Mouse (Mus musculus) stomach, embryonic 14.5 days (tissue): Measurements from ENCODE around the gene Cela3b. TPM values are rescaled to one million over a fixed set of nuclear protein-coding genes. Genes with fewer than 3 reads are reported as not detected.
A peak's percentile ranks its signal among the peaks of the same experiment; 100 is the strongest.

ENCODE experiments used
- ATAC-seq: fragments of 200-750 bp; cut with Nextera tagmentation; 2 replicates; pipeline ENCODE4 v1.8.0; 2017; ENCODE audit warnings: low read depth, moderate TSS enrichment; ENCODE audit not compliant: insufficient number of reproducible peaks, insufficient read depth, low FRiP score
- H3K27ac ChIP-seq: fragments of 300-500 bp; sonication (generic); 2 replicates; pipeline ENCODE4 v1.5.1; 2014; ENCODE audit warnings: mild to moderate bottlenecking, low read length, moderate library complexity, mixed read lengths
- H3K27me3 ChIP-seq: fragments of 300-500 bp; sonication (generic); 2 replicates; pipeline ENCODE4 v1.6.1; 2014; ENCODE audit warnings: low read length, control low read depth, mixed read lengths; ENCODE audit not compliant: control insufficient read depth, insufficient read depth
- H3K36me3 ChIP-seq: fragments of 300-500 bp; sonication (generic); 2 replicates; pipeline ENCODE4 v1.6.1; 2014; ENCODE audit warnings: mild to moderate bottlenecking, control low read depth, low read length, moderate library complexity, mixed read lengths; ENCODE audit not compliant: control insufficient read depth, insufficient read depth
- H3K4me1 ChIP-seq: fragments of 300-500 bp; sonication (generic); 2 replicates; pipeline ENCODE4 v1.6.1; 2014; ENCODE audit warnings: low read length, control low read depth, mixed read lengths; ENCODE audit not compliant: control insufficient read depth, insufficient read depth
- H3K4me2 ChIP-seq: fragments of 300-500 bp; sonication (generic); replicated peaks from 2 replicates; pipeline ENCODE4 v1.6.1; 2014; ENCODE audit warnings: low read depth, low read length, control low read depth
- H3K4me3 ChIP-seq: fragments of 300-500 bp; sonication (generic); 2 replicates; pipeline ENCODE4 v1.5.1; 2014; ENCODE audit warnings: low read depth, low read length, control low read depth
- H3K9ac ChIP-seq: fragments of 300-500 bp; sonication (generic); replicated peaks from 2 replicates; pipeline ENCODE4 v1.6.1; 2014; ENCODE audit warnings: low read depth, mild to moderate bottlenecking, control low read depth, low read length, moderate library complexity, mixed read lengths
- H3K9me3 ChIP-seq: fragments of 300-500 bp; sonication (generic); 2 replicates; pipeline ENCODE4 v1.6.1; 2016; ENCODE audit warnings: low read depth, low read length, control low read depth; ENCODE audit not compliant: control insufficient read depth
- WGBS: fragments of 180-500 bp; shearing (Covaris S2); extraction: QIAGEN DNeasy Blood & Tissue Kit; methylation state at CpG from one replicate; pipeline ENCODE4 v1.1.7; 2014; 5-methylcytosine and 5-hydroxymethylcytosine counted together
- polyA plus RNA-seq: library from polyadenylated mRNA; unstranded; fragments of >200 nt; fragmentation: Nextera tagmentation; extraction: Ambion mirVana; gene quantifications from 2 replicates; pipeline ENCODE4 v1.2.1, GENCODE M21; 2014

Cela3b gene
- polyA plus RNA-seq, 1 experiment from 2014 or later, result not detected

DNA sequence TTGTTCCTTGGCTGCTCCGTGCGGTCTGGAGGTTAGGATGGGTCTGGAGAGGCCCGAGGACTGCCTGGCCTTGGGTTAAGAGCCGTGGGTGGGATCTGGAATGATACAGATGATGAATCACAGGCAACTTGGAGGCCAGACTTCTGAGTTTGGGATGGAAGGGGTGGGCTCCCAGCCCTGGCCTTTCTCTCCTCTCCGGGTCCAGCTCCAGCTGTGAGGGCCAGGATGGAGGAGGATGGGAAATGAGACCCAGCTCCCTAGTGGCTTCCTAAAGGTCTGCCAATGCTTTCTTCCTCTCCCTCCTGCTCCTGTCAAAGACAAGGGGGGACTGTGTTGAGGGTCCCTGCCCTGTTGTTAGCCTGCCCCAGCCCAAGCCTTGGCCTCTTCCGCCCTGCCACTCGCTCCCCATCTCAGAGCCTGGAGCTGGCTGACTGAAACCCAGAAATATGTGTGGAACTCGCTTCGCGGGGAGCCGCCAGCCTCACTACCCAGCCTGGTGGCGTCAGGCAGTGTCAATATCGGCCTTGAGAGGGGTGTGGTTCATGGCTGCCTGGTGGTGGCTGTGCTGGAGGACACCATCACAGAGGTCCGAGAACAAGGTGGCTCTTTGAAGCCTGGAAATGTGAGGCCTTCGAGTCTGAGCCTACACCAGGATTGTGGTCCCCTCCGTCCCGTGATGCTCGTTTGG lies 43.5 kb upstream of the Cela3b start:
- H3K4me3 ChIP-seq, result no peak overlapping the region
- H3K27ac ChIP-seq, result peak overlapping the region; percentile 58
- no peaks in the 10 kb centered on the region for H3K9me3 ChIP-seq
- H3K27me3 ChIP-seq, result no peaks in the 10 kb centered on the region
- H3K4me1 ChIP-seq, result peaks cover 71% of the 10 kb centered on the region
- H3K4me2 ChIP-seq, result peak overlapping the region; percentile 22
- no peak overlapping the region for H3K9ac ChIP-seq
- ATAC-seq, result no peak
- WGBS, result 47% methylated on average over 18 of the region's 18 CpGs
- H3K36me3 ChIP-seq, result no peaks in the 10 kb centered on the region

DNA sequence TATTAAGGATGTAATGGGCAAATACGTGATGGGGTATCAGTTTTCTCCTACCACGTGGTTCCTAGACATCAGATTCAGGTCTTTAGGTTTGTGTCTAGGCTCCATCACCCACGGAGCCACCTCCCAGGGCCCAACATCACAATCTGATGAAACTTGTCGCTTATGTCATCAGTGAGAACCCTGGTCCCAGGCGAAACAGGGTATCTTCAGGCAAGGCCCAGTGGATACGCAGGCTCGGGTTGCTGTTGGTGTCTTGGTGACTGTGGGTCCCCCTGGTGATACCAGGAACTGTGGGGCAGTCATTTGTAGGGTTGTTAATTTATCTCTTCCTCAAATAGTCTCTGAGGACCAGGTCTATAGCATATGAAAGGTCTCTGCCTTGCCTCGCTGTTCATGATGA lies 42.9 kb upstream of the Cela3b start:
- 76% methylated on average over 8 of the region's 8 CpGs for WGBS
- no peaks in the 10 kb centered on the region for H3K36me3 ChIP-seq
- H3K27ac ChIP-seq, result no peak overlapping the region; the same call in 1 of the 2 replicates
- ATAC-seq, result no peak
- no peaks in the 10 kb centered on the region for H3K27me3 ChIP-seq
- peak overlapping the region; percentile 22 for H3K4me2 ChIP-seq
- no peak overlapping the region for H3K4me3 ChIP-seq
- H3K4me1 ChIP-seq, result peaks cover 65% of the 10 kb centered on the region
- no peak overlapping the region for H3K9ac ChIP-seq
- H3K9me3 ChIP-seq, result no peaks in the 10 kb centered on the region

DNA sequence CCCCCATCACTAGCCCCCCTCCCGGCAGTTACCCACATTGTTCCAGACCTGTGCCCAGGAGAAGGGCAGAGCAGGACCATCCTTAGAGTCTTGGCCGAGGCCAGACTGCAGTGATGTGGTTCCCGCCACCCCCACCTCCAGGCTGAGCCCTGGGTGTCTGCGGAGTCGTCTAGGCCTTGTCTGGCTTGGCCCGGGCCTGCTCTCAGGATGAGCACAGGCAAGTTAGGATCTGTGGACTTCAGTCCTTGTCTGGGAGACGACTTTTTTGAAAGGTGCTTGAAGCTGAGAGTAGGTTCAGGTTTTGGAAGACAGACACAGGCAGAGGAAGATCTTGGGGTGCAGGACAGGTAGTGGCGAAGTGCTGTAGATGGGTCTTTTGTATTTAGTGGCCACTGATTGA lies 41.0 kb upstream of the Cela3b start:
- H3K4me2 ChIP-seq, result peak overlapping the region; percentile 84
- H3K9me3 ChIP-seq, result no peaks in the 10 kb centered on the region
- H3K9ac ChIP-seq, result no peak overlapping the region
- no peaks in the 10 kb centered on the region for H3K27me3 ChIP-seq
- H3K4me3 ChIP-seq, result no peak overlapping the region
- no peaks in the 10 kb centered on the region for H3K36me3 ChIP-seq
- 49% methylated on average over 8 of the region's 8 CpGs for WGBS
- ATAC-seq, result no peak
- H3K27ac ChIP-seq, result peak overlapping the region; percentile 45
- H3K4me1 ChIP-seq, result peaks cover 55% of the 10 kb centered on the region

DNA sequence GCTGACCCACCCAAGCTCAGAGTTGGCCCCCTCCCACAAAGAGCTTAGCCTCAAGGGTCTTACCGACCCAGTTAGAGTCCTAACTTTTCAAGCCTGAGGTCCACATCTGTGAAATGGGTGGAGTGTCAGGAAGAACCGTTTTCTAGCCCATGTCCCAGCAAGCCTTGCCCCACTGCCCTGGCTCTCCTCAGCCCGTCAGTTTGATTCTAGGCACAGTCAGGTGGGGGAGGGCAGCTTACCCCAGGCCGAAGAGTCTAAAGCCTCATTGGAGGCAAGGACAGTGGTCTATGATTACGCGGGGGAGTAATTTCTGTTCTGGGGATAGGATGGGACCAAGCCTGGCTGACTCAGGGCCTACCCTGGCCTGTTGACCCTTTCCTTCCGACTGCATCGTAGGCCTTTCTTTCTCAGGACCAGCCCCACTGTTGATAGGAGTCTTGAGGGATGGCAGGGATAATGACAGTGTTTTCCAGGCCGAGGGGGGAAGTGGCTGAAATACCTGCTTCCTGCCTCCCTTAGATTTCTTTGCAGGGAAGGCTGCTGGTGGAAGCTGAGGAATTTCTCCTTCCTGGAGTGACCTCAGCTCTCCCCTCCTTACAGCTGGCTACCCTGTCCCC lies 40.5 kb upstream of the Cela3b start:
- Histone ChIP-seq H3K9ac (peak overlapping the region; percentile 86; the same call in 1 of the 2 replicates), H3K4me1 (peaks cover 50% of the 10 kb centered on the region), H3K27me3 (no peaks in the 10 kb centered on the region), H3K27ac (peak overlapping the region; percentile 45), H3K36me3 (no peaks in the 10 kb centered on the region), H3K4me3 (peak overlapping the region; percentile 88; the same call in 1 of the 2 replicates), H3K9me3 (no peaks in the 10 kb centered on the region), H3K4me2 (peak overlapping the region; percentile 84)
- 47% methylated on average over 9 of the region's 9 CpGs for WGBS
- ATAC-seq, result no peak

DNA sequence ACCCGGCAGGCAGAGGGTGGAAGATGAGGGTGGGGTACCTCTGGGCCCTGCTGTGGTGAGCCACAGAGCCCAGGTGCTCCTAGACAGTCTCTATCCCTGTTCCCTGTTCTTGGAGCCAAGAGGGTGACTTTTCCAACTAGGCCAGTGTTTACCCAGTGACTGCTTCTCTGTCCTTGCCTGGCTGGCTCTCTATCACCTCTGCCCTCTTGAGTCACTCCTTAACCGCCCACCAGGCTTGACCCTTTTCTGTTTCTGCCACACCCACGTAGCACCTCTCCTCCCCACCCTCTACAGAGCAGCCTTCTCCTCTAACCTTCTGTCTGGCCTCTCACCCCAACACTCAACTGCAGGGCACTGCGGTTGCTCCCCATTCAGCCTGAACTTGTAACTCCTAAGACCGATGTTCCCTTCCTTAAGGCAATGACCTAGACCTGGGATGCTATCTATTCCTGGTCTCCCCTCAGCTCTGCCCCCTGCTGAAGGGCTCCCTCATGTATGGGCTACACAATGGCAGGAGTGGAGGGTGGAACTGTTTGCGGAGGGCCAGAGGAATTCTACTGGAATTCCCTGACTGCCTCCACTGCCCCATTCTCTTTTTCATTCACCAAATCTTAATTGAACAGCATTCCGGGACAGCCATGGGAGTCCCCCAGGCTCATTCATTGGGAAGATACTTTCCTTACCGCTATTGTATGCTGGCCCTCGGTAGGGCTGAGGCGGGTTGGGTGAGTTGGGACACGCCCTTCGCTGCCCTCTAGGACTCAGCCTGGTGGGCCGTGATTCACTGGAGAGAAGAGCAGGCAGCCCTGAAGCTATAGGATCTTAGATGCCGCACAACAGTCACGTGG lies 39.7 kb upstream of the Cela3b start:
- Histone ChIP-seq H3K27me3 (no peaks in the 10 kb centered on the region), H3K9me3 (no peaks in the 10 kb centered on the region), H3K4me1 (peaks cover 46% of the 10 kb centered on the region), H3K9ac (peak overlapping the region; percentile 86), H3K27ac (peak overlapping the region; percentile 76), H3K4me2 (peak overlapping the region; percentile 84), H3K4me3 (peak overlapping the region; percentile 88), H3K36me3 (no peaks in the 10 kb centered on the region)
- no peak for ATAC-seq
- 46% methylated on average over 15 of the region's 15 CpGs for WGBS

DNA sequence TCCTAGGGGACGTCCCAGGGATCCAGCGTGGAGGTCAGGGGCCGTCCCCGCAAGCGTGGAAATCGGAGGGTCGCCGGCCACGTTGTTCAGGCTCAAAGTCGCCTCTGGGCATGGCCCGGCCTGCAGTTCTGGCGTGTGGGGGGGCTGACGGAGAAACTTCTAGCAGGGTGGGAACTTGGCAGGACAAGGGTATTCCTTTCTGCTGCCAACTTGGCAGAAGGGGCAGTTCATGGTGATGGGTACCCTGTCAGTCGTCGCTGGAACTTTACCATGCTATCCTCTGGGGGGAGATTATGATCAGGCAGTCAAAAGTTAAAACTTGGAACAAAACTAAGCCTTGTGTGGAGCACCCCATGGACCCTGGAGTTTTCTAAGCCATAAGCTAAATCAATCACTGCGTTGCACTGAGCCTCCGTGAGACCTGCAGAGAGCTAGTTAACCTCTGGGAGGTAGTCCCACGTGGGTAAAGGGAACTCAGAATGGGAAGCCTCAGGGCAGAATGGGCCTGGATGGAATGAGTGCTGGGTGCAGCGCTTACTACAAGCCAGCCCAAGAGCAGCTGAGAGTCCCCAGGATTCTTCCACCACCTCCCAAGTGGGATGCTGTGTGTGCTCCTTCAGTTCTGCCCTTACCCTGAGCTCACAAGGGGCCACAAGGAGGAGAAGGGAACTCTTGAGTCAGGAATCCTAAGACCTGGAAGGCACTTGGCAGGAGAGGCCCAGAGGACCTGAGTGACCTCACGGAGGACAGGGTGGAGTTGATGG lies 38.9 kb upstream of the Cela3b start:
- H3K9ac ChIP-seq, result peak overlapping the region; percentile 86
- ATAC-seq, result no peak
- 2% methylated on average over 20 of the region's 20 CpGs for WGBS
- peak overlapping the region; percentile 84 for H3K4me2 ChIP-seq
- H3K9me3 ChIP-seq, result no peaks in the 10 kb centered on the region
- H3K4me3 ChIP-seq, result peak overlapping the region; percentile 88
- peaks cover 43% of the 10 kb centered on the region for H3K4me1 ChIP-seq
- H3K27me3 ChIP-seq, result no peaks in the 10 kb centered on the region
- H3K36me3 ChIP-seq, result no peaks in the 10 kb centered on the region
- H3K27ac ChIP-seq, result peak overlapping the region; percentile 76

DNA sequence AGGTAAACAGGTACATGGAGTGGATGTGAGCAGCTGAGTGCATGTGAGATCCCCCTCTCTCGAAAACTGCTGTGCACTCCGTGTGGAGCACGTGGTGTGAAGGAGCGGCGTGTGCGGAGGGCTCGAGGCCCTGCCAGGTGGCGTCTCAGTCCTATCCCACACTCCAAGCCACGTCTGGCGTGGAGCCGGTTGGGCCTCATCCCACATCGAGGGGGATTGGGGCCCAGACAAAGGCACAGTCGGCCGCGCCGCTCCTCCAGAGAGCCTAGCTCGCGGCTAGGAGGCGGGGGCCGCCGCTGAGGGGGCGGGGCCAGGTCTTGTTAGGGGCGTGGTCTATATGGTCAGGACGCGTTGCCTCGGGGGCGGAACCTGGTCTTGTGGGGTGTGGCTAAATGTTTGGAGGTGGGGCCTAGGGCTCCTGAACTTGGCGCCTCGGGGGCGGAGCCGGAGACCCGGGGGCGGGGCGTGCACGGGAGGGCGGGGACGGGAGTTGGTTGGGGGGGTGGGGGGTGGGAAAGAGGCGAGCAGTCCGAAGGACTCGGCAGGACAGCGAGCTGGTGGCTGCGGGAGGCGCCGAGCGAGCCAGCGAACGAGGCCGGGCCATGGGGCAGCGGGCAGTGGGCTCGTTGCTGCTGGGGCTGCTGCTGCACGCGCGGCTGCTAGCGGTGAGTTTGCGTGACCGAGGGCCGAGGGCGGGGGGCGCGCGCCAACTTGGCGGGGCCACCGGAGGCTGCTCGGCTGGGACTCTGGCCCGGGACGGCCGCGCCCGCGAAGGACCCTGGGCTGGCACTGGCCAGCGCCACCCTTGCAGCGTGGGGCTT lies 38.1 kb upstream of the Cela3b start, which contains the start of gene Hspg2:
Gene Hspg2, plus strand, starts transcription at position 510 of the 821 bp plus-strand sequence.
- Histone ChIP-seq H3K9ac (peak within 1 kb of the TSS; percentile 86), H3K36me3 (no peaks in the 10 kb centered on the region), H3K27me3 (no peaks in the 10 kb centered on the region), H3K9me3 (no peaks in the 10 kb centered on the region), H3K4me1 (peaks cover 35% of the 10 kb centered on the region), H3K4me2 (peak within 1 kb of the TSS; percentile 84), H3K4me3 (peak within 1 kb of the TSS; percentile 88), H3K27ac (peak within 1 kb of the TSS; percentile 77)
- 1% methylated on average over 67 of the region's 72 CpGs for WGBS
- peak; percentile 91 for ATAC-seq
